Mouse (Mus musculus): Measurements from ENCODE around the gene Eef2k. TPM values are rescaled to one million over a fixed set of nuclear protein-coding genes. Genes with fewer than 3 reads are reported as not detected.

Gene Eef2k
- polyA plus RNA-seq, 1 experiment = 9.3 TPM

DNA sequence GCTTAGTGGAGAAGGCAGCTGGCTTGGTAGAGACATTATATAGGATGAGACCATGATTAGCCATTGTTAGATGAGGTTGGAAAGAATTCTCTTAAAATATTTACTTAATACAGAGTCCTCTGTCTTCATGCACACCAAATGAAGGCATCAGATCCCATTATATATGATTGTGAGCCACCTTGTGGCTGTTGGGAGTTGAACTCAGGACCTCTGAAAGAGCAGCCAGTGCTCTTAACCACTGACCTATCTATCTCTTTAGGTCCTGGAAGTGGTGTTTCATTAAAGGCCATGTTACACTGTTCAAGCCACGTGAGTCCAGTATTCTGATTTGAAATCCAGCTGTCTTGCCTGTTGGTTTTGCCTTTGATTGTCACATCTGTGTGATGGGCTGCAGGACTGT is 70.7 kb downstream of the Eef2k start:
- peaks cover 1% of the 10 kb centered on the region for H3K4me1 ChIP-seq (ENCODE audit: control insufficient read depth, insufficient read depth, low read length)
- H3K36me3 ChIP-seq (ENCODE audit: control insufficient read depth, insufficient read depth, low read length, poor library complexity, severe bottlenecking) = no peaks in the 10 kb centered on the region
- H3K27me3 ChIP-seq (ENCODE audit: control insufficient read depth, insufficient read depth, low read length, poor library complexity, severe bottlenecking) = no peaks in the 10 kb centered on the region
- H3K9ac ChIP-seq (ENCODE audit: low read depth, poor library complexity, severe bottlenecking) = no peak overlapping the region
- H3K4me3 ChIP-seq (ENCODE audit: low read depth, low read length) = no peak overlapping the region
- H3K27ac ChIP-seq (ENCODE audit: insufficient read depth, low read length) = no peak overlapping the region
- TF ChIP-seq EP300 (IDR thresholded peaks at IDR 0.05; ENCODE audit: insufficient read depth, low read depth, low read length) (no peak), CTCF (IDR thresholded peaks at IDR 0.05; ENCODE audit: low read depth, low read length) (no peak), POLR2A (IDR thresholded peaks at IDR 0.05; ENCODE audit: insufficient read depth, low read length) (no peak)
- H3K9me3 ChIP-seq (replicated peaks; ENCODE audit: control insufficient read depth, insufficient read depth, low read length, poor library complexity, severe bottlenecking) = no peaks in the 10 kb centered on the region

GRCm38 (mm10) chr7:120916262-120916875 is 73.7 kb downstream of the Eef2k start:
- Histone ChIP-seq H3K4me3 (ENCODE audit: low read depth, low read length) (no peak overlapping the region), H3K36me3 (ENCODE audit: control insufficient read depth, insufficient read depth, low read length, poor library complexity, severe bottlenecking) (no peaks in the 10 kb centered on the region), H3K9me3 (replicated peaks; ENCODE audit: control insufficient read depth, insufficient read depth, low read length, poor library complexity, severe bottlenecking) (no peaks in the 10 kb centered on the region), H3K27ac (ENCODE audit: insufficient read depth, low read length) (no peak overlapping the region), H3K9ac (ENCODE audit: low read depth, poor library complexity, severe bottlenecking) (no peak overlapping the region), H3K4me1 (ENCODE audit: control insufficient read depth, insufficient read depth, low read length) (peaks cover 6% of the 10 kb centered on the region), H3K27me3 (ENCODE audit: control insufficient read depth, insufficient read depth, low read length, poor library complexity, severe bottlenecking) (no peaks in the 10 kb centered on the region)
- TF ChIP-seq EP300 (IDR thresholded peaks at IDR 0.05; ENCODE audit: insufficient read depth, low read depth, low read length) = no peak
- TF ChIP-seq CTCF (IDR thresholded peaks at IDR 0.05; ENCODE audit: low read depth, low read length) = no peak
- TF ChIP-seq POLR2A (IDR thresholded peaks at IDR 0.05; ENCODE audit: insufficient read depth, low read length) = no peak

DNA sequence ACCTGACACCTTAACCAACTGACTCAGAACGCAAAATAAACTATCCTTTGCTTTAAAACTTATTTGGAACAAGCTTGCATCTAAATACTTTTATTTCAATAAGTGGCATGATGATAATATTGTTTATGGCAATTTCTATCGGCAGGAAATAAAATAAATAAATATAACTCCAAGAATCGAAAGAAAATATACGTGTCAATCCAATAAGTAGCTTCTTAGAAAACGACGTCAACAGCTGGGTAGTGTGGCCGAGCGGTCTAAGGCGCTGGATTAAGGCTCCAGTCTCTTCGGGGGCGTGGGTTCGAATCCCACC is 74.6 kb downstream of the Eef2k start:
- TF ChIP-seq POLR2A (IDR thresholded peaks at IDR 0.05; ENCODE audit: insufficient read depth, low read length) (no peak), EP300 (IDR thresholded peaks at IDR 0.05; ENCODE audit: insufficient read depth, low read depth, low read length) (no peak), CTCF (IDR thresholded peaks at IDR 0.05; ENCODE audit: low read depth, low read length) (no peak)
- Histone ChIP-seq H3K36me3 (ENCODE audit: control insufficient read depth, insufficient read depth, low read length, poor library complexity, severe bottlenecking) (no peaks in the 10 kb centered on the region), H3K27ac (ENCODE audit: insufficient read depth, low read length) (no peak overlapping the region), H3K4me1 (ENCODE audit: control insufficient read depth, insufficient read depth, low read length) (peaks cover 6% of the 10 kb centered on the region), H3K27me3 (ENCODE audit: control insufficient read depth, insufficient read depth, low read length, poor library complexity, severe bottlenecking) (no peaks in the 10 kb centered on the region), H3K9ac (ENCODE audit: low read depth, poor library complexity, severe bottlenecking) (no peak overlapping the region), H3K9me3 (replicated peaks; ENCODE audit: control insufficient read depth, insufficient read depth, low read length, poor library complexity, severe bottlenecking) (no peaks in the 10 kb centered on the region), H3K4me3 (ENCODE audit: low read depth, low read length) (no peak overlapping the region)

GRCm38 (mm10) chr7:120917592-120918461 is 75.2 kb downstream of the Eef2k start, which contains the start of gene Polr3e:
Gene Polr3e (plus strand): TSS chr7:120917744.
- peak; percentile 82 for TF ChIP-seq CTCF (IDR thresholded peaks at IDR 0.05; ENCODE audit: low read depth, low read length)
- TF ChIP-seq EP300 (IDR thresholded peaks at IDR 0.05; ENCODE audit: insufficient read depth, low read depth, low read length) = 0 out of 2 replicates have a peak, but pooled peaks have one; percentile 24
- no peak for TF ChIP-seq POLR2A (IDR thresholded peaks at IDR 0.05; ENCODE audit: insufficient read depth, low read length)

DNA sequence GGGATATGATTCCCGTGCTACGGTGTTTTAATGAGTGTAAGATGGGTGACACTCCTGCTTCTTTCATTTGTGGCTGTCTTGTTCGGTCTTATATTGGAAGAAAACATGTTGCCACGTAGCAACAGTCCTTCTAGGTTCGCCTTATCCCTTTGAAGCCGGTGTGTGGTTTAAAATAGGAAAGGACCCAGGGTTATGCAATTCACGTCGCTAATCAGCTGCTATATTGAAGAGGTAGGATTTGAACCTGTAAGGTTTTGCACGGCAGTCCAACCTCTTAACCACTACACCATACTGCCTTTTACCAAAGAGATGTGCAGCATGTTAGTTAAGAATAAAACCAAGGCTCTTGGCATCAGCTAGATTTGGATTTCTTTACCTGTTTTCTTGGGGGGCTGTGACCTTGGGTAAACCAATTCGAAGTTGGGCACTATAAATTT is 75.9 kb downstream of the Eef2k start:
- Histone ChIP-seq H3K36me3 (ENCODE audit: control insufficient read depth, insufficient read depth, low read length, poor library complexity, severe bottlenecking) (no peaks in the 10 kb centered on the region), H3K4me1 (ENCODE audit: control insufficient read depth, insufficient read depth, low read length) (peaks cover 6% of the 10 kb centered on the region), H3K27ac (ENCODE audit: insufficient read depth, low read length) (peak overlapping the region; percentile 41), H3K4me3 (ENCODE audit: low read depth, low read length) (peak overlapping the region; percentile 89), H3K9me3 (replicated peaks; ENCODE audit: control insufficient read depth, insufficient read depth, low read length, poor library complexity, severe bottlenecking) (no peaks in the 10 kb centered on the region), H3K9ac (ENCODE audit: low read depth, poor library complexity, severe bottlenecking) (peak overlapping the region; percentile 98), H3K27me3 (ENCODE audit: control insufficient read depth, insufficient read depth, low read length, poor library complexity, severe bottlenecking) (no peaks in the 10 kb centered on the region)
- TF ChIP-seq POLR2A (IDR thresholded peaks at IDR 0.05; ENCODE audit: insufficient read depth, low read length) (no peak), CTCF (IDR thresholded peaks at IDR 0.05; ENCODE audit: low read depth, low read length) (no peak), EP300 (IDR thresholded peaks at IDR 0.05; ENCODE audit: insufficient read depth, low read depth, low read length) (no peak)

More at GRCm38 (mm10) chr7:120917592-120918461, 75.2 kb downstream of the Eef2k start, which contains the start of gene Polr3e:
- no peaks in the 10 kb centered on the region for H3K36me3 ChIP-seq (ENCODE audit: control insufficient read depth, insufficient read depth, low read length, poor library complexity, severe bottlenecking)
- no peaks in the 10 kb centered on the region for H3K27me3 ChIP-seq (ENCODE audit: control insufficient read depth, insufficient read depth, low read length, poor library complexity, severe bottlenecking)
- H3K4me1 ChIP-seq (ENCODE audit: control insufficient read depth, insufficient read depth, low read length) = peaks cover 6% of the 10 kb centered on the region
- peak within 1 kb of the TSS; percentile 41 for H3K27ac ChIP-seq (ENCODE audit: insufficient read depth, low read length)
- peak within 1 kb of the TSS; percentile 89 for H3K4me3 ChIP-seq (ENCODE audit: low read depth, low read length)
- H3K9ac ChIP-seq (ENCODE audit: low read depth, poor library complexity, severe bottlenecking) = peak within 1 kb of the TSS; percentile 98
- no peaks in the 10 kb centered on the region for H3K9me3 ChIP-seq (replicated peaks; ENCODE audit: control insufficient read depth, insufficient read depth, low read length, poor library complexity, severe bottlenecking)

DNA sequence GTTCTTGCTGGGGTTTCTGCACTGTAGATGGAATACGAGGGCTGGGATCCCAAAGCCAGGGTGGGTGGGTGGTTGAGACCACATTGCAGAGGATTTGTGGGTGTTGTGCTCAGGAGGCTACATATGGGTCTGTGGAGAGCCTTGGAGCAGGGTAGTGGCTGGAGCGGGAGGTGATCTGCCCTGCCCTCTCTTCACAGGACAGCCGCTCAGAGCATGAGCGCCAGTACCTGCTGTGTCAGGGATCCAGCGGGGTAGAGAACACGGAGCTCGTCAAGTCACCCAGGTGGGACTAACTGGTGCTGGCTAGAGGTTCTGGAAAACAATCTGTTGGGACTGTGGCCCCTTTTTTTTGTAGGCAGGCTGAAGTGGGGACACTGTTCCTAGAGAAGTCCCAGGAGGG is 90.5 kb downstream of the Eef2k start:
- Histone ChIP-seq H3K27me3 (ENCODE audit: control insufficient read depth, insufficient read depth, low read length, poor library complexity, severe bottlenecking) (no peaks in the 10 kb centered on the region), H3K36me3 (ENCODE audit: control insufficient read depth, insufficient read depth, low read length, poor library complexity, severe bottlenecking) (peaks cover 79% of the 10 kb centered on the region), H3K9me3 (replicated peaks; ENCODE audit: control insufficient read depth, insufficient read depth, low read length, poor library complexity, severe bottlenecking) (no peaks in the 10 kb centered on the region), H3K27ac (ENCODE audit: insufficient read depth, low read length) (no peak overlapping the region), H3K9ac (ENCODE audit: low read depth, poor library complexity, severe bottlenecking) (no peak overlapping the region), H3K4me1 (ENCODE audit: control insufficient read depth, insufficient read depth, low read length) (no peaks in the 10 kb centered on the region), H3K4me3 (ENCODE audit: low read depth, low read length) (no peak overlapping the region)
- TF ChIP-seq CTCF (IDR thresholded peaks at IDR 0.05; ENCODE audit: low read depth, low read length) (no peak), POLR2A (IDR thresholded peaks at IDR 0.05; ENCODE audit: insufficient read depth, low read length) (no peak), EP300 (IDR thresholded peaks at IDR 0.05; ENCODE audit: insufficient read depth, low read depth, low read length) (no peak)
